Mouse (Mus musculus): Measurements from ENCODE around the gene Slc6a5.
"Not testable (repeated sequence)": the region's sequence is repeated elsewhere in the genome, so short reads cannot be mapped to it uniquely, and the experiment has no call there.

The Slc6a5 gene

GRCm38 (mm10) chr7:49913728-49914328, 3.9 kb downstream of the Slc6a5 start:
- DNase-seq, result no peak

- DNase-seq, result no peak
These were observed 5.0 kb downstream of the Slc6a5 start for GRCm38 (mm10) chr7:49914946-49915345.

GRCm38 (mm10) chr7:49915471-49915870, 5.5 kb downstream of the Slc6a5 start:
- no peak for DNase-seq

DNA sequence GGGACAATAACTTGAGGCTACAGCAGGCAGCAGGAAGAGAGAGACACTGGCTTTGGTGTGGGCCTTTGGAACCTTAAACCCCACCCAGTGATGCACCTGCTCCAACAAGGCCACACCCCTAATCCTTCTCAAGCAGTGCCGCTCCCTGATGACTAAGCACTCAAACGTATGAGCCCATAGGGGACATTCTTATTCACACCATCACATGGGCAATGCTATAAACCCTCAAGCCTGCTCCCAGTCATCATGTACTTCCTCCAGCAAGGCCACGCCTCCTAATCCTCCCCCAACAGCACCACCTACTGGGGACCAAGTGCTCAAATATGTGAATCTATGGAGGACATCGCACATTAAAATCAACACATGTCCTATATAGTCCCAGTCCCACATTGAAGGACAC, 9.5 kb downstream of the Slc6a5 start:
- DNase-seq, result no peak

DNA sequence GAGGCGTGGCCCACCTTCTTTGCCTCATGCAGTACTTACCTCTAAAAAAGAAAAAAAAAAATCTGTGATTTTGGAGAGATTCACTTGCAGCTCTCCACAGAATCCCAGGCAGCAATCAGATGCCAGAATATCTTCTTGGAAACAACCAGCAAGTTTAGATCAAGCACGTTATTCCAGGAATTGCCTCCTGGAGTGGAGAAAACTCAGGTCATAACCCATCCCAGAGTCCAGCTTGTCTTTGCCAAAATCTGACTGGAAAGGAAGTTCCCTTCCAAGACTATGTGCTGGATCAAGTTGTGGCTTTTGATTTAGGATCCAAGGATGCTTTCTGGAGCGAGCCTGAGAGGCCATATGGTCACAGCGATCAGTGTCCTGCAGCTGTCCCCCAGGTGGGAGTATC, 10.8 kb downstream of the Slc6a5 start:
- DNase-seq, result no peak

- DNase-seq, result no peak
These were observed 13.0 kb downstream of the Slc6a5 start for GRCm38 (mm10) chr7:49922928-49923327.

DNA sequence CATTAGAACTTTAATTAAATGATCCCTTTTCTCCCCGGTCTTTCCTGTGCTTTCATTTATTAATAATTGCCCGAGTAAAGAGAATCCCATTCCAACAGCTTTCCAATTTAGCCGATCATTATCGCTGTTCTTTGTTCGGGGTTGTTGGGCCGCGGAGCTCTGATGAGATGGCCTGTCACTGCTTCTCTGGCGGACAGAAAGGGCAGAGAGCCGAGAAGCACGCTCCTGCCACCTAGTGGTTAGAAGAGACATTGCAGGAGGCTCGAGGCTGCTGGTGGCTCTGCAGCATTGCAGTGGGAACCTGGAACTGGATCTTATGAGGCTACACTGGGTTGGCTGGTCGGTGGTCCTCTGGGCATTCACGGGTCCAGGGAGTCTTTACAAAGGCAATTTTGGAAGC, 13.4 kb downstream of the Slc6a5 start:
- DNase-seq, result peak; percentile 34 to 58

DNA sequence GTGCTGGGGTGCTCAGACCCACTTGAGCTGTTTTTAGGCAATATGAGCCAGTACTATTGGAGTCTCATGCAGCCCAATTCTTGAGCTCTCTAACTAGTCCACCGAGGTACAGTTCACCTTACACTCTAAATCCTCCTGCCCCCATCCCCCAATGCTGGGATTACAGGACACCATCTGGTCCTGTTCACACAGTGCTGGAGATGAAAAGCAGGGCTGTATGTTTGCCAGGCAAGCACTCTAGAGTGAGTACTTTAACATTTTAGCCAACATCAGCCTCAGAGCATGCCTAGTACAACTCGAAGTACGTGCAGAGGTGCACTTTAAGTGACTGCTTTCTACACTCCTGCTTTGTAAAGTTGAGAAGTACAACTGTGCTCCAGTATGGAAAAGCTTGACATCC, 18.6 kb downstream of the Slc6a5 start:
- no peak for DNase-seq

- no peak for DNase-seq
These were observed 20.1 kb downstream of the Slc6a5 start for GRCm38 (mm10) chr7:49929999-49930398.

- not testable (repeated sequence) for DNase-seq
These were observed 23.6 kb downstream of the Slc6a5 start for GRCm38 (mm10) chr7:49933386-49934115.

DNA sequence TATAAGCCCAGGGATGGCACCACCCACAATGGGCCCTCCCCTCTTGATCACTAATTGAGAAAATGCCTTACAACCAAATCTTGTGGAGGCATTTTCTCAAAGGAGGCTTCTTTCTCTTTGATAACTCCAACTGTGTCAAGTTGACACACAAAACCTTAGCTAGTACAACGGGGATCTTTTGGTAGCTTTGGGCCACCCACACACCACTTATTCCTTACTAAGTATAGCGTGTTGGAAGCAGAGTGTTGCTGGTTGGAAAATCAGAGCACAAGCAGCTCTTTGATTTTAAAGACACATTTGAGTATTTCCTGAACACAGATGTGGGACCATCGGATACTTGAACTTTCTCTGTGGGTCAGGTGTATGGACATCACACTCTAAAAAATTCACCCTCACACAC, 26.9 kb downstream of the Slc6a5 start:
- no peak for DNase-seq

DNA sequence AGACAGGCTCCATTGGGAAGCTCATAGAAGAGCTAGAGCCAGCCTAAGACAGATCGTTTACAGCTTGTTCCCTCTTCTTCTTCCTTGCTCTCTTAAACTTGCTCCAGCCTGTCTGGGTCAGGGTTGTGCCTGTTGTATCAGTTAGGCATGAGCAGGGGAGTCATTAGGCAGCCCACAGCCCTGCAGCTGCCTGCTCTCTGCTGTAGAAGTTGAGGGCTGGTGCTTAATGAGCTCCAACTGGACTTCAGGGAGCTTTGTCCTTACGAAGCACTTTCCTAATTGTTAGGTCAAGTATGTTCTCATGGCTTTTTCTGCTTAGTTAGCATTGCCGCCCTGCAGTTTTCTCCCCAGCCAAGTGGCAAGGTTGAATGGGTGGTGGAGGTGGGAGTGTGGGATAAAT, 32.1 kb downstream of the Slc6a5 start:
- DNase-seq, result no peak

DNA sequence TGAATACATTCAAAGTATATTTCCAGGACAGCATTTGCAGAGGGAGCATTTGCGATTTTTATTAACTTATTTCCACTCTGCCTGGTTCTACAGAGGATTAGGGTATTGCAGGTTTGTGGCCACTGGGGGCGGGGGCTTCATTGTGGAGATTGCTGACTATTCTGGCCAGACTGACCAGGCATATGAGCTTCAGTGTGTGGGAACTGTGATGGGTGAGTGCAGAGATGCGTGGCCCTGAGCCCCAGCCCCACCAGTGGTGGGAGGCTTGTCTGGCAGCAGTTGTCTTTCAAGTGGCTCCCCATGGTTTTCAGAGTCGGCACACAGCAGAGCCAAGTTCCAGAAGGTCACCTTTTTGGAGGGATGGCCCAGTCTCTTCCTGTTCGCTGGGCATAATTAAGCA, 32.5 kb downstream of the Slc6a5 start:
- no peak for DNase-seq

GRCm38 (mm10) chr7:49946691-49947090, 36.7 kb downstream of the Slc6a5 start:
- no peak for DNase-seq

- no peak for DNase-seq
These were observed 43.7 kb downstream of the Slc6a5 start for GRCm38 (mm10) chr7:49953546-49954181.

DNA sequence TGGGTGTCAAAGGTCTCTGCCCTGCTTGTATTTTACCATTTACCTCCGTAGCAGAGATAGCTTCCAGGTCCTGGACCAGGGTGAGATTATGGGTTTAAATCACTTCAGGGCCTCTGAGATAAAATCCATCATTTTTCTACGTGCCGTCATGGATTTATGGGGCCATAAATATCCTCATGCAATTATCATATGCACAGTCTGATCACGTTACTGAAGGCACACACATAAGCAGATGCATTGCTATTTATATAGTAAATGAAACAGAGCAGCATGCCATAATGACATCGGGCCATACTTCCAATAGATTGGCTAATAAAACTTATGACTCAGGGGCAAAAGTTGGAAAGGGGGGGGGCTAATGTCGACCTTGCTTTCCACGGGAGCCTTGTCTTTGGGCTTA, 44.9 kb downstream of the Slc6a5 start:
- DNase-seq, result no peak

GRCm38 (mm10) chr7:49957142-49957541, 47.2 kb downstream of the Slc6a5 start:
- no peak for DNase-seq

DNA sequence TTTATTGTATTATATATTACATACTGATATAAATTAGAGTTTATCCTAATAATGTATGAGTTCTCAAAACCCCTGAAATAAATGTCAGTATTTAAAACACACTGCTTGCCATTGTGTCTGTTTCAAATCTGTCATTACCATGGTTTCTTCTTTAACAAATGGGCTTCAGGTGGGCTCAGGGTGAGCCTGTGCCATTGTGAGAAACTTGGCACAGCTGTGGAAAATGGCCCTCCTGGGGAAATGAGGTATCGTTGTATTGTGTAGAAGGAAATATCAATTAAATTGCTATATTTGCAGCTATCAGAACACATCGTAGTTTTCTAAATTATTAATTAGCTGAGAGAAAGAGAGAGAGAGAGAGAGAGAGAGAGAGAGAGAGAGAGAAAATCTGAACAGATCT, 53.8 kb downstream of the Slc6a5 start:
- DNase-seq, result no peak

DNA sequence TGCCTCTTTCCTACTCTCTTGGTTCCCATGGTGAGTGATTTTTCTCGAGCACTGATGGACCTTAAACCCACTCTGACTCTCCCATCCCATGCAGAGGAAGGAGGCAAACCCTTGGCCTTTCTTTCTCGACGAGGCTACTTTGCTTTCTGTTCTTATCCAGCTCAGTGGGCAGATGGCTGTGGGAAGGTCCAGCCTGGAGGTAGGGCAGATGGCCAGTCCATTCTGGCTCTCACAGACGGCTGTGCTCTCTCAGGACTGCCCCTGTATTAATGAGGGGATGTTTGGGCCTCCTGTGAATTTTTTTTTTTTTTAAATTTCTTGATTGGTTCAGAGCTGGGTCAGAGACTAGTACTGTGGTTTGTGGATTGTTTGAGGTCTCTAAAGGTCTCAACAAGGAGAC, 59.6 kb downstream of the Slc6a5 start:
- no peak for DNase-seq

DNA sequence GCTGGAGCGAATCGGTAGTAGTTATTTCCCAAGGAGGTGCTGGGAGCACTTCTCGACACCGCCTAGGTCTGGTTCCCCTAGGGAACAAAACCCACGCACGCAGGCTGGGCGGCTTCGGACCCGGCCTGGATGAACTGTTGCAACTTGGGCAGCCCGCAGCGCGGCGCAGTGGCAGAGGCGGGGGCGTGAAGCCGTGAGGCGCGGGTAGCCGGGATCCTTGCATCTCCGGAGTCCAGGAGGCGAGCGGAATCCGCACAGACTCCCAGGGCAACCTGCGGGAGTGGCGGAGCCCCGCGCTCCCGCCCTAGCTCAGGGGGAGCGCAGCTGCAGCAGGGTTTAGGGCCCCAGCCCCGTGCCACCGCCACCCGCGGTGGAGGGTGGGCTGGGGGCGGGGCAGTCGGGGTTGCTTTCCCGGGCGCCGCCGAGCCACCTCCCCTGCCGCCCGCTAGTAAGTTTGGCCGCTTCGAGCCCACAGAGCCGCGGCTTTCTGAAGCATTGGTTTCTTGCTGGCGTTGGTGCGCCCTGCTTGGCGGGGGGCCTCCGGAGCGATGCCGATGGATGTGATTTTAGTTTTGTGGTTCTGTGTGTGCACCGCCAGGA, 65.0 kb downstream of the Slc6a5 start, which contains the start of gene Nell1:
Nell1 (plus strand) TSS at position 24 of the 600 bp plus-strand sequence.
- DNase-seq, result no peak

- no peak for DNase-seq
These were observed 65.6 kb downstream of the Slc6a5 start for GRCm38 (mm10) chr7:49975441-49976121.

GRCm38 (mm10) chr7:49981511-49982227, 71.7 kb downstream of the Slc6a5 start:
- no peak for DNase-seq

Data from spleen, adult 18-20 months (tissue).